ENCODE assay signal across 9 mouse cellular contexts in genomic region chr4:124149771-124150451, GRCm38 (mm10).
DNase-seq lines count a peak whose midpoint lies in the region; ATAC-seq and TF ChIP-seq lines count a peak whose summit lies in the region.
"Had no signal": no experiment of that assay in that cellular context is flagged by ENCODE, and none has a peak within 500 bp of the region (broad histone marks: within the 10 kb centered on the region; RNA-seq: fewer than 3 reads in every experiment).

No protein-coding gene starts in this region.

- no peak overlapping the region for H3K27ac ChIP-seq in liver, embryonic 11.5 days (ENCODE audit: low read depth, low read length)
- H3K27ac ChIP-seq in liver, postnatal 0 days (ENCODE audit: low read depth) = no peak overlapping the region
- peak overlapping the region; percentile 75 for H3K27ac ChIP-seq in forebrain, embryonic 12.5 days
- no peak overlapping the region for H3K27ac ChIP-seq in limb, embryonic 12.5 days

- no peak overlapping the region for H3K9ac ChIP-seq in liver, embryonic 11.5 days (ENCODE audit: low read depth, low read length)
- no peak overlapping the region for H3K9ac ChIP-seq in liver, postnatal 0 days (replicated peaks)
- H3K9ac ChIP-seq in forebrain, embryonic 12.5 days = peak overlapping the region; percentile 40; the same call in 1 of the 2 replicates
- H3K9ac ChIP-seq in limb, embryonic 12.5 days (replicated peaks) = peak overlapping the region; percentile 48; the same call in 1 of the 2 replicates

- H3K4me2 ChIP-seq in liver, embryonic 11.5 days = peak overlapping the region; percentile 19
- H3K4me2 ChIP-seq in liver, postnatal 0 days (ENCODE audit: low read depth, low read length) = no peak overlapping the region
- H3K4me2 ChIP-seq in forebrain, embryonic 12.5 days = peak overlapping the region; percentile 50
- H3K4me2 ChIP-seq in limb, embryonic 12.5 days = peak overlapping the region; percentile 53

- 10% methylated on average over 16 of the region's 16 CpGs for WGBS in liver, embryonic 11.5 days
- 8% methylated on average over 16 of the region's 16 CpGs for WGBS in liver, postnatal 0 days (ENCODE audit: insufficient replicate concordance)
- 4% methylated on average over 16 of the region's 16 CpGs for WGBS in forebrain, embryonic 12.5 days
- WGBS in limb, embryonic 12.5 days = 8% methylated on average over 16 of the region's 16 CpGs

- TF ChIP-seq CTCF in liver, postnatal 0 days (IDR thresholded peaks at IDR 0.05; ENCODE audit: low read depth) = no peak

- ATAC-seq in liver, embryonic 11.5 days (replicated peaks; ENCODE audit: low FRiP score) = no peak
- ATAC-seq in liver, postnatal 0 days = no peak
- peak; percentile 83 for ATAC-seq in forebrain, embryonic 12.5 days (ENCODE audit: low FRiP score)
- no peak; the same call in 1 of the 2 replicates for ATAC-seq in limb, embryonic 12.5 days (ENCODE audit: insufficient number of reproducible peaks, insufficient read depth, low FRiP score, low TSS enrichment, low read depth)

- no peak for DNase-seq in liver, embryonic 11.5 days (ENCODE audit: low spot score)
- no peak for DNase-seq in liver, postnatal 0 days
- DNase-seq in retina, postnatal 1 day = peak; percentile 66
- DNase-seq in spleen, postnatal 14 days (ENCODE audit: low spot score in 2 of 2) = no peak
- DNase-seq in left cerebral cortex, adult 8-10 months (ENCODE audit: low spot score in 2 of 2) = no peak
- no peak for DNase-seq in urinary bladder, postnatal 14 days (ENCODE audit: low spot score)
- DNase-seq: kidney, postnatal 4 days had no signal

- no peaks in the 10 kb centered on the region for H3K36me3 ChIP-seq in liver, embryonic 11.5 days (ENCODE audit: control insufficient read depth, insufficient read depth, low read length)
- H3K36me3 ChIP-seq in liver, postnatal 0 days (replicated peaks; ENCODE audit: insufficient read depth, low read length) = no peaks in the 10 kb centered on the region
- no peaks in the 10 kb centered on the region for H3K36me3 ChIP-seq in forebrain, embryonic 12.5 days (replicated peaks)
- H3K36me3 ChIP-seq in limb, embryonic 12.5 days = no peaks in the 10 kb centered on the region

- H3K9me3 ChIP-seq in liver, embryonic 11.5 days (ENCODE audit: control insufficient read depth, low read length) = no peaks in the 10 kb centered on the region
- no peaks in the 10 kb centered on the region for H3K9me3 ChIP-seq in liver, postnatal 0 days (ENCODE audit: low read length)
- H3K9me3 ChIP-seq in forebrain, embryonic 12.5 days = no peaks in the 10 kb centered on the region
- no peaks in the 10 kb centered on the region for H3K9me3 ChIP-seq in limb, embryonic 12.5 days

- H3K27me3 ChIP-seq in liver, embryonic 11.5 days (replicated peaks; ENCODE audit: control insufficient read depth, insufficient read depth, low read length) = peaks cover 3% of the 10 kb centered on the region; the same call in 1 of the 2 replicates
- H3K27me3 ChIP-seq in liver, postnatal 0 days (ENCODE audit: insufficient read depth, low read length) = no peaks in the 10 kb centered on the region
- H3K27me3 ChIP-seq in forebrain, embryonic 12.5 days = peaks cover 49% of the 10 kb centered on the region
- H3K27me3 ChIP-seq in limb, embryonic 12.5 days = peaks cover 67% of the 10 kb centered on the region

- no peak for TF ChIP-seq EP300 in liver, postnatal 0 days (IDR thresholded peaks at IDR 0.05; ENCODE audit: low read depth)

- no peaks in the 10 kb centered on the region for H3K4me1 ChIP-seq in liver, embryonic 11.5 days (replicated peaks; ENCODE audit: control insufficient read depth, insufficient read depth, low read length)
- no peaks in the 10 kb centered on the region for H3K4me1 ChIP-seq in liver, postnatal 0 days (ENCODE audit: insufficient read depth)
- peaks cover 27% of the 10 kb centered on the region for H3K4me1 ChIP-seq in forebrain, embryonic 12.5 days
- H3K4me1 ChIP-seq in limb, embryonic 12.5 days (replicated peaks) = peaks cover 11% of the 10 kb centered on the region

- no peak overlapping the region for H3K4me3 ChIP-seq in liver, embryonic 11.5 days (ENCODE audit: low read depth, low read length)
- no peak overlapping the region for H3K4me3 ChIP-seq in liver, postnatal 0 days (ENCODE audit: low read depth, low read length)
- H3K4me3 ChIP-seq in forebrain, embryonic 12.5 days (replicated peaks) = no peak overlapping the region; the same call in 1 of the 2 replicates
- H3K4me3 ChIP-seq in limb, embryonic 12.5 days (replicated peaks) = peak overlapping the region; percentile 19

Comparison
In these comparisons a context has a peak if more than half of its experiments do, and no peak if none do; other contexts are left out.
1. H3K9ac ChIP-seq: peak in forebrain, embryonic 12.5 days (single experiment) and limb, embryonic 12.5 days (single experiment); none in liver, embryonic 11.5 days (single experiment) and liver, postnatal 0 days (single experiment).